Mouse (Mus musculus) limb, embryonic 11.5 days (tissue): ENCODE measurements around the gene Ergic1. TPM values are rescaled to one million over a fixed set of nuclear protein-coding genes. Genes with fewer than 3 reads are reported as not detected.

Experiments
- ATAC-seq: fragments of 200-750 bp; cut with Nextera tagmentation; 2 replicates; pipeline ENCODE4 v1.8.0; 2017; ENCODE audit warnings: low read depth; ENCODE audit not compliant: insufficient number of reproducible peaks, low FRiP score, low TSS enrichment
- DNase-seq: peaks from one replicate; pipeline ENCODE4 v3.0.0-alpha.2; 2015; ENCODE audit warnings: low spot score
- H3K27ac ChIP-seq: fragments of 300-500 bp; sonication (generic); replicated peaks from 2 replicates; pipeline ENCODE4 v1.5.1; 2014; ENCODE audit warnings: low read depth, mild to moderate bottlenecking, low read length
- H3K27me3 ChIP-seq: fragments of 300-500 bp; sonication (generic); 2 replicates; pipeline ENCODE4 v1.6.1; 2014; ENCODE audit warnings: mild to moderate bottlenecking, low read length, mixed read lengths; ENCODE audit not compliant: control insufficient read depth, insufficient read depth
- H3K36me3 ChIP-seq: fragments of 300-500 bp; sonication (generic); 2 replicates; pipeline ENCODE4 v1.6.1; 2014; ENCODE audit warnings: mild to moderate bottlenecking, low read length, moderate library complexity, mixed read lengths; ENCODE audit not compliant: control insufficient read depth, insufficient read depth
- H3K4me1 ChIP-seq: fragments of 300-500 bp; sonication (generic); 2 replicates; pipeline ENCODE4 v1.6.1; 2014; ENCODE audit warnings: low read length, mixed read lengths; ENCODE audit not compliant: control insufficient read depth, insufficient read depth
- H3K4me2 ChIP-seq: fragments of 300-500 bp; sonication (generic); 2 replicates; pipeline ENCODE4 v1.6.1; 2014; ENCODE audit warnings: low read depth, mild to moderate bottlenecking, moderate library complexity; ENCODE audit not compliant: severe bottlenecking
- H3K4me3 ChIP-seq: fragments of 300-500 bp; sonication (generic); 2 replicates; pipeline ENCODE4 v1.5.1; 2014; ENCODE audit warnings: low read depth, low read length
- H3K9ac ChIP-seq: fragments of 300-500 bp; sonication (generic); 2 replicates; pipeline ENCODE4 v1.6.1; 2014; ENCODE audit warnings: mild to moderate bottlenecking, low read length
- H3K9me3 ChIP-seq: fragments of 300-500 bp; sonication (generic); 2 replicates; pipeline ENCODE4 v1.6.1; 2016; ENCODE audit warnings: low read length; ENCODE audit not compliant: control insufficient read depth
- WGBS: fragments of 180-500 bp; shearing (Covaris S2); extraction: QIAGEN DNeasy Blood & Tissue Kit; methylation state at CpG from one replicate; pipeline ENCODE4 v1.1.7; 2014; 5-methylcytosine and 5-hydroxymethylcytosine counted together
- polyA plus RNA-seq: library from polyadenylated mRNA; unstranded; fragments of >200 nt; fragmentation: Nextera tagmentation; extraction: Ambion mirVana; gene quantifications from 2 replicates; pipeline ENCODE4 v1.2.1, GENCODE M21; 2014

Gene Ergic1
- polyA plus RNA-seq, 1 experiment from 2014 or later, result 143 TPM

GRCm38 (mm10) chr17:26582297-26582696, 21.0 kb downstream of the Ergic1 start:
- Histone ChIP-seq H3K27ac (no peak overlapping the region), H3K4me1 (no peaks in the 10 kb centered on the region), H3K36me3 (peaks cover 2% of the 10 kb centered on the region; the same call in 1 of the 2 replicates), H3K9me3 (no peaks in the 10 kb centered on the region), H3K9ac (no peak overlapping the region), H3K4me3 (no peak overlapping the region), H3K4me2 (no peak overlapping the region), H3K27me3 (no peaks in the 10 kb centered on the region)
- WGBS, result 96% methylated on average over 5 of the region's 5 CpGs
- DNase-seq, result no peak
- no peak for ATAC-seq

GRCm38 (mm10) chr17:26583056-26583455, 21.8 kb downstream of the Ergic1 start:
- 97% methylated on average over 9 of the region's 9 CpGs for WGBS
- Histone ChIP-seq H3K36me3 (peaks cover 2% of the 10 kb centered on the region; the same call in 1 of the 2 replicates), H3K27me3 (no peaks in the 10 kb centered on the region), H3K4me2 (no peak overlapping the region), H3K27ac (no peak overlapping the region), H3K9me3 (no peaks in the 10 kb centered on the region), H3K9ac (no peak overlapping the region), H3K4me1 (no peaks in the 10 kb centered on the region), H3K4me3 (no peak overlapping the region)
- ATAC-seq (no peak), DNase-seq (no peak)

- H3K4me3 ChIP-seq, result no peak overlapping the region
- DNase-seq, result no peak
- no peak overlapping the region; the same call in 1 of the 2 replicates for H3K27ac ChIP-seq
These were observed 22.3 kb downstream of the Ergic1 start for GRCm38 (mm10) chr17:26583606-26584005.

DNA sequence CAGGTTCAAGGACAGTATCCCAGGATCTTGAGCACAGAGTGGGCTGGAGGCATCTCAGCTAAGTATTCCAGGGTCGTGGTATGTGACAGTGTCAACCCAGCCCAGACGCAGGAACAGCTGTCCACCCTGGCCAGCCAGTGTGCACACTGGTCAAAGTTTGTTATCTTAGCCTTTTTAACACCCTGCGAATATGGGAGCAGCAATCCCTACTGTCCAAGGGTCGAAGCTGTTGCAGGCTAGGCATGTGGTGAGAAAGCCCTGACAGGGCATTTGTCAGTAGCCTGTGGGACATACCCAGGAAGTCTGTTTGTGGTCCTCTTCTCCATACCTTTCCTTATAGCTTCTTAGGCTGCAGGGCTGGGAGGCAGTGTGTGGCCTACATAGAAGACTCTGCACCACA, 22.8 kb downstream of the Ergic1 start:
- no peaks in the 10 kb centered on the region for H3K36me3 ChIP-seq
- H3K4me2 ChIP-seq, result no peak overlapping the region
- H3K9ac ChIP-seq, result no peak overlapping the region
- no peaks in the 10 kb centered on the region for H3K9me3 ChIP-seq
- DNase-seq, result no peak
- no peaks in the 10 kb centered on the region for H3K27me3 ChIP-seq
- H3K4me1 ChIP-seq, result no peaks in the 10 kb centered on the region
- no peak for ATAC-seq
- H3K27ac ChIP-seq, result no peak overlapping the region
- no peak overlapping the region for H3K4me3 ChIP-seq
- WGBS, result 82% methylated on average over 4 of the region's 4 CpGs

More at GRCm38 (mm10) chr17:26583606-26584005, 22.3 kb downstream of the Ergic1 start:
- no peaks in the 10 kb centered on the region for H3K36me3 ChIP-seq
- 88% methylated on average over 6 of the region's 6 CpGs for WGBS
- no peak overlapping the region for H3K9ac ChIP-seq
- H3K9me3 ChIP-seq, result no peaks in the 10 kb centered on the region
- H3K27me3 ChIP-seq, result no peaks in the 10 kb centered on the region
- ATAC-seq, result no peak
- H3K4me2 ChIP-seq, result no peak overlapping the region
- H3K4me1 ChIP-seq, result no peaks in the 10 kb centered on the region

DNA sequence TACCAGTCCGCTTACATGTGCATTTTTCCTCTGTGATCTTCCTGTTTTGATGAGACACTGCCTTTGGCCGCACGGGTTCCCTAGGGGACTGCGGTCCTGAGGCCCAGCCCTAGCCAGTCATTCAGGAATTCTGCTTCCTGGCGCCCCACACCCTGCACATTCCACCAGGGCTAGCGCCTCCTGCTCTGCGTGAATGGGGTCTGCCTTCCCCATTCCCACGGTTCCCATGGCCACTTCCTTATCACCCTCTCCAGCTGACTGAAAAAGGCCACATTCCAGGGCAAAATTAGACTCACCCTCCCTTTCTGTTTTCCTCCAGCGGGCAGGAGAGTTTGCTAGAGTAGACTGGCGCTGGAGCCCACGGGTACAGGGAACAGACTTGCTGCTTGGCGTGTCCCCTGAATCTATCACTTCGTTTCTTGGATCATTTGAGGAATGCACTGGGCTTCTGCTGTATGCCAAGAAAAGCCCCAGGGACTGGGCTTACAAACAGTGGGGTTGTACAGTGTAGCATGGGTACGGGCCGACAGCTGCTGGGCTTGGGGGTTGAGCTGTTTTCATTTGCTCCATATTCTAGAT, 23.4 kb downstream of the Ergic1 start:
- peak; percentile 27 for DNase-seq
- H3K4me1 ChIP-seq, result no peaks in the 10 kb centered on the region
- no peak for ATAC-seq
- no peak overlapping the region for H3K9ac ChIP-seq
- H3K9me3 ChIP-seq, result no peaks in the 10 kb centered on the region
- H3K27ac ChIP-seq, result no peak overlapping the region
- H3K4me2 ChIP-seq, result no peak overlapping the region
- H3K4me3 ChIP-seq, result no peak overlapping the region
- WGBS, result 81% methylated on average over 15 of the region's 15 CpGs
- no peaks in the 10 kb centered on the region for H3K36me3 ChIP-seq
- H3K27me3 ChIP-seq, result no peaks in the 10 kb centered on the region

GRCm38 (mm10) chr17:26587961-26588487, 26.7 kb downstream of the Ergic1 start:
- Histone ChIP-seq H3K9ac (no peak overlapping the region), H3K36me3 (no peaks in the 10 kb centered on the region), H3K4me3 (no peak overlapping the region), H3K4me1 (no peaks in the 10 kb centered on the region), H3K27ac (no peak overlapping the region), H3K27me3 (no peaks in the 10 kb centered on the region), H3K9me3 (no peaks in the 10 kb centered on the region), H3K4me2 (no peak overlapping the region)
- WGBS, result 92% methylated on average over 12 of the region's 12 CpGs
- ATAC-seq, result no peak
- DNase-seq, result no peak

DNA sequence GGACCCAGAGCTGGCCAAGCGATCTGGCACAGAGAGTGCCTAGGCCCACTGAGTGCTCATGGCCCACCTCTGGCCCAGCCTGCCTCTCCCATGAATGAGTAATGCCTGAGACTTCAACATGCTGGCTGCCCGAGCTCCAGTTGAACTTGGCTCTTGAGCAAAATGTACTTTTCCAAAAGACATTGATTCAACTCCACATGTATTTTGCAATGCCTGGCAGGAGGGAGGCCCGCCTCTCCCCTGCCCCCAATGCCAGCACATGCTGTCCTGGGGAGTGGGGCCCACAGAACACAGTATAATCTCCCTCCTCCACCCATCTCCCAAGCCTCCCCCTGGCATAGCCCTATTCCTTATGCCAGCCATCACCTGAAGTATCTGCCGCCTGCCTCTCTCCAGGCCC, 31.2 kb downstream of the Ergic1 start:
- H3K4me3 ChIP-seq, result no peak overlapping the region
- no peaks in the 10 kb centered on the region; the same call in 1 of the 2 replicates for H3K36me3 ChIP-seq
- no peak overlapping the region for H3K9ac ChIP-seq
- no peak for ATAC-seq
- 88% methylated on average over 4 of the region's 4 CpGs for WGBS
- H3K27me3 ChIP-seq, result no peaks in the 10 kb centered on the region
- H3K4me2 ChIP-seq, result no peak overlapping the region
- 0 out of 2 replicates have a peak, but pooled peaks cover 3% of the 10 kb centered on the region for H3K4me1 ChIP-seq
- no peak overlapping the region for H3K27ac ChIP-seq
- DNase-seq, result no peak
- no peaks in the 10 kb centered on the region for H3K9me3 ChIP-seq

- Histone ChIP-seq H3K27me3 (no peaks in the 10 kb centered on the region), H3K27ac (no peak overlapping the region), H3K4me1 (0 out of 2 replicates have a peak, but pooled peaks cover 3% of the 10 kb centered on the region), H3K4me2 (no peak overlapping the region), H3K36me3 (no peaks in the 10 kb centered on the region; the same call in 1 of the 2 replicates), H3K9me3 (no peaks in the 10 kb centered on the region), H3K9ac (no peak overlapping the region), H3K4me3 (no peak overlapping the region)
- ATAC-seq (no peak), DNase-seq (no peak)
- 95% methylated on average over 5 of the region's 5 CpGs for WGBS
These were observed 31.9 kb downstream of the Ergic1 start for GRCm38 (mm10) chr17:26593199-26593598.
